Mouse (Mus musculus) heart, postnatal 0 days (tissue): ENCODE data around the gene Scn4a.

Source experiments
- CTCF ChIP-seq: IDR thresholded peaks from 2 replicates; pipeline ENCODE4 v1.5.1; 2016; ENCODE audit warnings: antibody characterized with exemption, control low read depth, low read depth
- EP300 ChIP-seq: IDR thresholded peaks from 2 replicates; pipeline ENCODE4 v1.6.1; 2016; ENCODE audit warnings: antibody characterized with exemption, low read depth

GRCm38 (mm10) chr11:106387020-106387419, 33.9 kb upstream of the Scn4a start:
- TF ChIP-seq CTCF (no peak), EP300 (no peak)
